Mouse (Mus musculus) hindbrain, embryonic 10.5 days (tissue): ENCODE measurements around the gene Lmna. TPM values are rescaled to one million over a fixed set of nuclear protein-coding genes. Genes with fewer than 3 reads are reported as not detected.

ENCODE experiments used
- DNase-seq: peaks from one replicate; pipeline ENCODE4 v3.0.0-alpha.2; 2017; ENCODE audit warnings: low spot score
- H3K27ac ChIP-seq: fragments of 300-500 bp; sonication (generic); 2 replicates; pipeline ENCODE4 v1.5.1; 2016; ENCODE audit warnings: mild to moderate bottlenecking, moderate library complexity
- H3K27me3 ChIP-seq: fragments of 300-500 bp; sonication (generic); 2 replicates; pipeline ENCODE4 v1.6.1; 2016; ENCODE audit warnings: mild to moderate bottlenecking; ENCODE audit not compliant: poor library complexity, insufficient read depth, severe bottlenecking
- H3K36me3 ChIP-seq: fragments of 300-500 bp; sonication (generic); 2 replicates; pipeline ENCODE4 v1.6.1; 2016; ENCODE audit warnings: mild to moderate bottlenecking, moderate library complexity
- H3K4me1 ChIP-seq: fragments of 300-500 bp; sonication (generic); replicated peaks from 2 replicates; pipeline ENCODE4 v1.6.1; 2016; ENCODE audit warnings: mild to moderate bottlenecking
- H3K4me3 ChIP-seq: fragments of 300-500 bp; sonication (generic); 2 replicates; pipeline ENCODE4 v1.5.1; 2016; ENCODE audit warnings: mild to moderate bottlenecking, moderate library complexity
- H3K9me3 ChIP-seq: fragments of 300-500 bp; sonication (generic); 2 replicates; pipeline ENCODE4 v1.6.1; 2016; ENCODE audit warnings: mild to moderate bottlenecking, moderate library complexity
- WGBS: fragments of 180-500 bp; shearing (Covaris S2); methylation state at CpG from one replicate; pipeline ENCODE4 v1.1.7; 2016; 5-methylcytosine and 5-hydroxymethylcytosine counted together
- polyA plus RNA-seq: library from polyadenylated mRNA; unstranded; fragments of >200 nt; fragmentation: Nextera tagmentation; extraction: Ambion mirVana; gene quantifications from 2 replicates; pipeline ENCODE4 v1.2.1, GENCODE M21; 2016

Gene Lmna
- polyA plus RNA-seq, 1 experiment from 2014 or later = 24.0 TPM

DNA sequence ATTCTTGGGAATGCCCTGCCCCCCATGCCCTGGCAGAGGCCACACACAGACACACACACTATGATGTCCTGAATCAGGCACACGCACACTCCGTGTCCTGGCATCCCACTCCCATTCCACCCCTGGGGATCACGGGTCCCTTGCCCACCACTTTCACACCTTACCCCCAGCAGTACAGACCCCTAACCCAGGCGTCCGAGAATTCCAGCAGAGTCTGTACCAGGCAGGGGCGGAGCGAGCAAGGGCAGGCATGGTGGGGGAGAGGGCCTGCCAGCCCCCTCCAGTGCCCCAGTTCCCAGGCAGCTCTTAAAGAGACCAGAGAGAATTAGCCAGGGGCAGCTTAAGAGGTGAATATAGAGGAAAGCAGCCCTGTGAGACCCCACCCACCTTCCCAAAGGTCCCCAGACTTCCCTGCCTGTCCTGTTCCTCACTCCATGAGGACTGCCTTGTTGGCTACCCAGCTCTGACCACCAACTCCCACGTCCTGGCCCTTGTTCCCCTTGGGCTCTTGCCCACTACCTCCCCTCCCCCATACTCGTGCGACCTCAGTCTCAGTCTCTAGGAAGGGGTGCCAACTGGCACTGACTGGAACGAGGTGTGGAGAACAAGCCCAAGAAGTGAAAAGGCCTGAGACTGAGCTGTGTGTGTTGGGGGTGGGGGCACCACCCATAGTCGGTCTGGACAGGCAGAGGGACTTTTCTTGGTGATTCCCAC, 48.6 kb downstream of the Lmna start, which contains the start of gene Sema4a:
Gene Sema4a, minus strand, starts transcription at position 200 of the 714 bp plus-strand sequence.
- WGBS = 47% methylated on average over 12 of the region's 12 CpGs
- peaks cover 50% of the 10 kb centered on the region for H3K27me3 ChIP-seq

DNA sequence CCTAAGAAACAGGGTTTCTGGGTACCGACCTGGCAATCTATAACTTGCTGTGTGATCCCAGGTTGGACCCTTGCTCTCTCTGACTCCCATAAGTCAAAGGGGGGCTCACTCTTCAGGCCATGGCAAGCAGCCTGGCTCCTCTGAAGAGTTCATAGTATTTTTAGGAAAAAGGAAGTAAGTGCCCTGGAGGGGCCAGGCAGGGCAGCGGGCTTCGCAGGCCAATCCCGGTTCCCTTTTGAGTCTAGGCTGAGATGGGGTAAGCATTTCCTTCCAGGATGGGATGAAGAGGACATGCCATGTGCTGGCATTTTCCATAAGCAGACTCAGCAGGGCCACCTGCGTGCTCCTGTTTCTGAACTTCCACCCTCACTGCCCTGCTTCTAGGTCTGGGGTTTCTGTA, 49.7 kb downstream of the Lmna start:
- WGBS = 81% methylated on average over 5 of the region's 5 CpGs
- H3K36me3 ChIP-seq = no peaks in the 10 kb centered on the region

More for the DNA sequence above, 48.6 kb downstream of the Lmna start, which contains the start of gene Sema4a:
- H3K9me3 ChIP-seq = no peaks in the 10 kb centered on the region
- H3K4me1 ChIP-seq = peaks cover 39% of the 10 kb centered on the region
- no peak within 1 kb of the TSS for H3K4me3 ChIP-seq
- no peak for DNase-seq
- peak within 1 kb of the TSS; percentile 69 for H3K27ac ChIP-seq
- no peaks in the 10 kb centered on the region for H3K36me3 ChIP-seq

DNA sequence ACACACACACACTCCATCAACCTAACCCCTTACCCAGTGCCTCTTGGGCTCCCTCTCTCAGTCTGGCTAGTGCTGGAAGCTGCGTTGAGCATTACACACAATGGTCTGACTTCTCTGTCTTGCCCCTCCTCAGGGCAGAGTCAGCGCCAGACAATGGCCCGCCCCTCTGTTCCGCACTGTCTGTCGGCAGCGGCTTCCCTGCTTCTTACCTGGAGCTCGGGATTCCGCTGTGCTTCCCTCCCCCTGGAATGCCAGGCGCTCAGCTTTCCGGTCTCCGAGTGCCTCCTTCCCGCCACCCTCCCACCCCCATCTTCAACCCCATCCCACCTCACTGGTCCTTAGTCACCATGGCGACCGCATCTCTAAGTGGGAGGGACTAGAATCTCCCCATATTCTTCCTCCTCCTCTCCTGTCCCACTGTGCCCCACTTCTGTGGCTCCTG, 51.0 kb downstream of the Lmna start:
- peak; percentile 39 for DNase-seq
- WGBS = 3% methylated on average over 14 of the region's 14 CpGs
- Histone ChIP-seq H3K9me3 (no peaks in the 10 kb centered on the region), H3K27ac (peak overlapping the region; percentile 77), H3K4me1 (peaks cover 44% of the 10 kb centered on the region), H3K27me3 (peaks cover 60% of the 10 kb centered on the region), H3K36me3 (no peaks in the 10 kb centered on the region), H3K4me3 (peak overlapping the region; percentile 52)

More for the DNA sequence above, 49.7 kb downstream of the Lmna start:
- Histone ChIP-seq H3K9me3 (no peaks in the 10 kb centered on the region), H3K27ac (no peak overlapping the region), H3K4me3 (no peak overlapping the region), H3K27me3 (peaks cover 50% of the 10 kb centered on the region), H3K4me1 (peaks cover 44% of the 10 kb centered on the region)
- no peak for DNase-seq

DNA sequence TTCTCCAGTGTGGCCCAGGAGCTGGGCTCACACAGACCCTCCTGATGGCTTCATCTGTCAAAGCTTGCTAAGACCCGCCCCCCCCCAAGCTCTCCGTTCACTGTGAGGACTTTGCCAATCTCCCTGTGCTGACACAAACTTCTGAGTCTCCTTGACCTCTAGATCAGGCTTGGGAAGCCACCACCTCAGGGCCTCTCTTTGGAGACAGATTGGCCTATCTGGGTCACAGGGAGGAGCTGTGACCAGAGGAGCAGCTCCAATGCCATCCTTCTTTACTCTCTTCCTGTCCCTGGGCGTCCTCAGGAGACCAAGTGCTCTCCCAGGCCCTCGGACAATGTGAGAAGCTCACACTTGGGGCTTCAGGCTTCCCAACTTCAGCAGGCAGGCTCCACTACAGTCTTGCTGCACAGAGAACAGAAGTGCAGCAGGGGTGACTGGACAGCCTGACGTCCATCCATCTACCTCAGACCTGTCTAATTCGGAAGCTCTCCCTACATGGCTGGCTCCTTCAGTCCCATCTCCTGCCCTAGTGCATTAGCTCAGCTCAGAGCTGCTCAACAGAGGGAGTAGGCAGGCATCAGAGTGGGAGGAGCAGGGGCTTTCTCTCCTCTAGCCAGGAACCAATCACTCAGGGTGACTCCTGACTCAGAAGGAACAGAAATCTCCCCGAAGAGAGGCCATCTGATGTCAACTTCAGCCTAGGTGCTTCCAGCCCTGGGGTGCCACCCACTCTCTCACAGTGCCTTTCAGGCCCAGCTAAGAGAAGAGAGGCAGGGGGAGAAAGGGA, 52.8 kb downstream of the Lmna start:
- no peaks in the 10 kb centered on the region for H3K36me3 ChIP-seq
- H3K9me3 ChIP-seq = no peaks in the 10 kb centered on the region
- peaks cover 48% of the 10 kb centered on the region for H3K4me1 ChIP-seq
- peaks cover 65% of the 10 kb centered on the region for H3K27me3 ChIP-seq
- no peak for DNase-seq
- H3K27ac ChIP-seq = no peak overlapping the region
- 71% methylated on average over 7 of the region's 7 CpGs for WGBS
- H3K4me3 ChIP-seq = no peak overlapping the region; the same call in 1 of the 2 replicates

DNA sequence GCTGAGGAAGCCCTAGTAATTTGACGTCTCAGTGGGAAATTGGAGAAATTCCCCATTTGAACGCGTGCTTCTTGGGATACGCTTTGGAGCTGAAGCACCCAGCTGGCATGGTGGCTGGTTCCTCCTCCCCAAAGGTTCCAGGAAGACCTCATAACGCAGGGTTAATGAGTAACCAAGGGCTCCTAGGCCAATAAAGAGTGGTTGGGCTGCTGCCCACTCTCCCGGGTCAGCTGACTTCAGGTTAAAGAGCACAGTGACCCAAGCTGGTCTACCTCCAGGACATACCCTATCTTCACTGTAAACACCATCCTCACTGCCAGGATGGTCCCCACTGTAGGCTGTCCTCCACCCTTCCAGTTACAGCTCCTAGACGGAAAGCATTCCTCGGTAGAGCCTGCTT, 53.4 kb downstream of the Lmna start:
- DNase-seq = no peak

DNA sequence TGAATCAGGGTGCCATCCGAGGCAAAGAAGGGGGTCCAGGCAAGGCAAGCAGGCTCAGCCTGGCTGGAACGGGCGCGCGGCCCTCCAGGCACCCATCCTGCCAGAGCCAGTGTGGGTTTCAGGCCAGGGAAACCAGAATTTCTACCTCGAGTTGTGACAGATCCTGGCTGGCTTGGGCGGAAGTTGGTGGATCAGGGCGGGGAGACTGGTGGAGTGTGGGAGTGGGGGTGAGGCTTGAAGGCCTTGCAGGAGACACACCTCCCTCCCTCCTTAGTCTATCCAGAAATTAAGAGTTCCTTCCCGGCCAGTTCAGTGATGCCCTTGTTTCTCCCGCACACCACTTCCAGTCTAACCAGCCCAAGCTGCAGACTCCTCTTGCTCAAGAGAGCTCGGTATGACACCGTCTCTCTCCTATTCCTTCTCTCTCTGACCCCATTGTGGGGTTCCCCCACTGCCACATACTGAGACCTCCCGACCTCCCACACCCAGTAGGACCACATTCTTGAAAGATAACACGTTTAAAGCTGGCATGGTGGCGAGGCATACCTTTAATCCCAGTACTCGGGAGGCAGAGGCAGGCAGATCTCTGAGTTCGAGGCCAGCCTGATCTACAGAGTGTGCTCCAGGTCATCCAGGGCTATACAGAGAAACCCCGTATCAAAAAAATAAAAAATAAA, 54.0 kb downstream of the Lmna start:
- Histone ChIP-seq H3K36me3 (no peaks in the 10 kb centered on the region), H3K4me3 (no peak overlapping the region), H3K4me1 (peaks cover 43% of the 10 kb centered on the region), H3K9me3 (no peaks in the 10 kb centered on the region), H3K27me3 (peaks cover 65% of the 10 kb centered on the region), H3K27ac (no peak overlapping the region)
- DNase-seq = no peak
- WGBS = 81% methylated on average over 18 of the region's 18 CpGs

More for the DNA sequence above, 53.4 kb downstream of the Lmna start:
- H3K27ac ChIP-seq = no peak overlapping the region
- no peaks in the 10 kb centered on the region for H3K36me3 ChIP-seq
- no peaks in the 10 kb centered on the region for H3K9me3 ChIP-seq
- no peak overlapping the region for H3K4me3 ChIP-seq
- peaks cover 47% of the 10 kb centered on the region for H3K4me1 ChIP-seq
- H3K27me3 ChIP-seq = peaks cover 66% of the 10 kb centered on the region
- WGBS = 86% methylated on average over 8 of the region's 8 CpGs

DNA sequence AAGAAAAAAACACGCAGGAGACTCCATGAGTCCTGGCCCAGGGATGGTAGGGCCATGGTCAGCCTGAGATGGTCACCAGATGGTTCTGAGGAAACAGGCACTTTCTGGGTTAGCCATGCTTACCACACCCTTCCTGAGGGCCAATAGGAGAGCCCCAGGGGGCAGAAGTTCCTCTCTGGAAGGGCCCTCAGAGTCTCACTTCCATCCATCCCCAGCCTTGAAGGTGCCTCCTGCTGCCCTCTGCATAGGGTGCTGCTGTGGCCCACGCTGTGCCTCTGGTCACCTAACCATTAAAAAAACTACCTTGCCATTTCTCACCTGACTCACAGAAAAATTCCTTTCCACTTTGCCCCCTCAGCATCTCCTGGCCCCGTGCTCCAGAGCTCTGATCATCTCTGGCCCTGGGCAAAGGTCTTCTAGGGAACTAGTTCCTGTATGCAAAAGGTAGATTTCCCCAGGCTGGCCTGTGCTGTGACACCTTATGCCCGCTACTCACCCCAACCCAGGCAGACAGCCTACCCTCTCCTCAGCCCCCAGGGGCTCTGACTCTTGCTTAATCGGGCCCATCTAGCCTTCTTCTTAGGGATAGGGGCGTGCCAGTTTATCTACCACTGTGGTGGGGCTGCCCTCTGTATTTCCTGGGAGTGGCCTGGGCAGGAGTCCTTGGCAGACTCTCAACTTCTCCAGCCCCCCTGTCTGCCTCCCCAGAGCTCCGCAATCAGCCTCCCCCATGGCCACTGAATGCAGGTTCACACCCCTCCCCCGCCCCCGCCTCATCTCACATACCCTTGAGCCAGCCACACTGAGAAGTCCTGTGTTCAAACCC, 54.8 kb downstream of the Lmna start:
- Histone ChIP-seq H3K36me3 (no peaks in the 10 kb centered on the region), H3K27me3 (peaks cover 65% of the 10 kb centered on the region), H3K27ac (no peak overlapping the region), H3K4me3 (no peak overlapping the region), H3K4me1 (peaks cover 42% of the 10 kb centered on the region), H3K9me3 (no peaks in the 10 kb centered on the region)
- no peak for DNase-seq
- 57% methylated on average over 9 of the region's 9 CpGs for WGBS

DNA sequence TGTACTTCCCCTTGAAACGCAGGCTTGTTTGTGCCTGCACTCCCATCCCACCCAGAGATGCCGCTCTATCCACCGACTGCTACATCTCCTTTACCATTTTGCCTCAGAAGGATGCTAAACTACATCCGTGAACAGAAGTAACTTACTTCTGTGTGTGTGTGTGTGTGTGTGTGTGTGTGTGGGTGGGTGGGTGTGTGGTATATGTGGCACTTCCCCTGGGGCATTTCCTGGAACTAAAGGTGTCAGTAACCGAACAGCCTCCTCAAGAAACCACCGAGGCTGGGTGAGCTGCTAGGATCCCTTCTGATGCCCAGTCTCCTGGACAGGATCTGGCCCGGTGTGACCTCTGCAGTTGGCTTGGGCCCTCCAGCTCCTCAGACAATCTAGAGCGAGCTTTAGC, 55.8 kb downstream of the Lmna start:
- H3K36me3 ChIP-seq = no peaks in the 10 kb centered on the region
- DNase-seq = no peak
- peaks cover 61% of the 10 kb centered on the region for H3K27me3 ChIP-seq
- H3K4me3 ChIP-seq = no peak overlapping the region
- no peaks in the 10 kb centered on the region for H3K9me3 ChIP-seq
- no peak overlapping the region for H3K27ac ChIP-seq
- H3K4me1 ChIP-seq = peaks cover 46% of the 10 kb centered on the region
- 82% methylated on average over 8 of the region's 8 CpGs for WGBS

DNA sequence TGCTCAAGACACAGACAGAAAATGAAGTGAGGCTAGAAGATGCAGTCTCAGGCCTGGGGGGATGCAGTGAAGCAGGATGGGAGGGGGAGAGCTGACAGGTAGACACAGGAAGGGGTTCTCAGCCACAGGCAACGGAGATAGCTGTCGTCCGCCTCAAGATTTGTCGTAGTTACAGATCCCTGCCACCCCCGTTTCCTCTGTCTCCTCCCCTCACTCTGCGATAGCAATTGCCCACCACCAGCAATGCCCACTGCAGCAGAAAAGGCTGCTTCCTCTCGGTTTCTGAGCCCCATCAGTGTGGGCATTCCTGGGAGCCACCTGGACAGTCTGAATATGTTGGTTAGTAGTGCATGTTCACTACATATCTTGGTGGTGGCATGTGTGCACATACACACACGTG, 56.4 kb downstream of the Lmna start:
- DNase-seq = no peak
- H3K4me1 ChIP-seq = peaks cover 44% of the 10 kb centered on the region

DNA sequence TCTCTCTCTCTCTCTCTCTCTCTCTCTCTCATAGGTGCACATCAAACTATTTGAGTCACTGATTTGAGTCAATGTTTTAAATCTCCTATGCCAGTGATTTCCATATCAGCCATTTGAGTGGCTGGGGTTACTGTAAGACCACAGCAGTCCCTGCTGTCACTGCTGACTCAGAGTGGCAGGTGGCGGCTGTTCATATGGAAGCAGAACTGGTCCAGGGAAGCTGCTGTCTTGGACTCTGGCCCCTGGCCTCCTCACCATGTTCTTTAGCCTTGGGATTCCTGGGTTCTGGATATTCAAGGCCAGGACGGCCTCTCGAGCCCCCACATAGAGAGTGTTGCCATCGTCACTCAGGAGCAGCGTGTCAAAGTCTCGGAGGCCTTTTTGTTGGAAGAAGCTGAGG, 57.0 kb downstream of the Lmna start:
- H3K27ac ChIP-seq = no peak overlapping the region
- H3K36me3 ChIP-seq = no peaks in the 10 kb centered on the region
- peaks cover 45% of the 10 kb centered on the region for H3K4me1 ChIP-seq
- DNase-seq = no peak
- peaks cover 63% of the 10 kb centered on the region for H3K27me3 ChIP-seq
- WGBS = 69% methylated on average over 6 of the region's 6 CpGs
- no peaks in the 10 kb centered on the region for H3K9me3 ChIP-seq
- H3K4me3 ChIP-seq = no peak overlapping the region

More for the DNA sequence above, 56.4 kb downstream of the Lmna start:
- Histone ChIP-seq H3K27me3 (peaks cover 61% of the 10 kb centered on the region), H3K4me3 (no peak overlapping the region), H3K27ac (no peak overlapping the region), H3K36me3 (no peaks in the 10 kb centered on the region), H3K9me3 (no peaks in the 10 kb centered on the region)
- 65% methylated on average over 8 of the region's 8 CpGs for WGBS

DNA sequence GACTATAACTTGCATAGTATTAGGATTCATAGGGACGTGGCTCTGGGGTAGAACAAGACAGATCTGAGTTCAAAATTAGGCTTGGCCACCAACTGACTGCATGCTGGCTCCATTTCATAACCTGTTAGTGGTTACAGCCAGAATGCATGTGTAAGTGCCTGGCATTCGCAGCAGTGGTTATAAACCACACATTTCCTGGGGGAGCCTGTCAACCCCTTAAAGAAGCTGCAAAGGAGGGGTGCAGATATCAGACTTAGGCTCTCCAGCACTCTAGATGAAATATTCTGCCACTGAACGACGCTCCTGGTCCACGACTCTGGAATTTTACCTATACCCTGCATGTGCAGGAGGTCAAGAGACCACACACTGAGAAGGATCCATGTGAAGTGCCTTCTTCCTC, 57.5 kb downstream of the Lmna start:
- WGBS = 83% methylated on average over 5 of the region's 5 CpGs
- Histone ChIP-seq H3K4me1 (peaks cover 42% of the 10 kb centered on the region), H3K27ac (no peak overlapping the region), H3K9me3 (no peaks in the 10 kb centered on the region), H3K36me3 (no peaks in the 10 kb centered on the region), H3K4me3 (no peak overlapping the region), H3K27me3 (peaks cover 58% of the 10 kb centered on the region)
- no peak for DNase-seq
